Mouse (Mus musculus): ENCODE measurements around the gene Mfap1a.
A peak's percentile ranks its signal among the peaks of the same experiment; 100 is the strongest.

DNA sequence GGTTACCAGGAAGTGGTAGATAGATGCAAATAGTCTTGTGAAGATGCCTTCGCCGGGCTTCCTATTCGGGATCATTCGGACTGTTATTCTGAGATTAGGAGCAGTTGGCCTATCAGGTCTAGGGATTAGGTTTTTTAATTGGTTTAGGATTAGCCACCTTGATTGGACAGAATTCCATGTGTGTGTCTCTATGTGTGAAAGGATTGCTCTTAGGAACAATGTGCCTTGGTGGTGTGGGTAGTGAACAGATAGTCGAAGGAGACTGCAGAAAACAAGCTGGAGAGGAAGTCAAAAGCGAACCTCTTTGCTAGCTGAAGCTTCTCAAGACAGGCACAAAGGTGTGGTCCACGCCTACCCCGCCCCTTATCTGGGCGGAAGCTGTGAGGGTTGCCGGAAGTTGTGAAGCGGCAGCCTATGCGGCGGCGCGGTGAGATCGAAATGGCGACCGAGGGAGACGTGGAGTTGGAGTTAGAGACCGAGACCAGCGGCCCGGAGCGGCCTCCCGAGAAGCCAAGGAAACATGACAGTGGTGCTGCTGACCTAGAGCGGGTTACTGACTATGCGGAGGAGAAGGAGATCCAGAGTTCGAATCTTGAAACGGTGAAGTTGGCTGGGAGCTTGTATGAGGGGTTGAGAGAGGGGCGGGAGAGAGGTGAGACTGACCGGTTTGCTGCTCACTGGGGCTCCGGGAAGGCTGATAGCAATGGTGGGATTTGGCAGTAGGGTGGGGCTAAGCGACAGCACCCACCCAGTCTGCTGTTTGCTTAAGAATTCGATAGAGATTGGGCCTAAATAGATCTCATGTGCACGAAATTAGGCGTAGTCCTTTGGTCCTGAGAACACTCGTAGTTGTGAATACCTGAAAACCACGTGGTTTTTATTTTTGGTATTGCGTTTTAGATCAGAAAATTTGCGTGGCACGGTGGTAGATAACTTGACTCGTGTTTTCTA, 49.5 kb downstream of the Mfap1a start, which contains the start of gene Serinc4:
- TF ChIP-seq POLR2A (IDR thresholded peaks at IDR 0.05; ENCODE audit: insufficient read length, low read depth) (peak; percentile 80), CEBPB (IDR thresholded peaks at IDR 0.05; ENCODE audit: insufficient read depth, poor library complexity, severe bottlenecking) (no peak)
